Mouse (Mus musculus): ENCODE results near the gene Ss18l1.

DNA sequence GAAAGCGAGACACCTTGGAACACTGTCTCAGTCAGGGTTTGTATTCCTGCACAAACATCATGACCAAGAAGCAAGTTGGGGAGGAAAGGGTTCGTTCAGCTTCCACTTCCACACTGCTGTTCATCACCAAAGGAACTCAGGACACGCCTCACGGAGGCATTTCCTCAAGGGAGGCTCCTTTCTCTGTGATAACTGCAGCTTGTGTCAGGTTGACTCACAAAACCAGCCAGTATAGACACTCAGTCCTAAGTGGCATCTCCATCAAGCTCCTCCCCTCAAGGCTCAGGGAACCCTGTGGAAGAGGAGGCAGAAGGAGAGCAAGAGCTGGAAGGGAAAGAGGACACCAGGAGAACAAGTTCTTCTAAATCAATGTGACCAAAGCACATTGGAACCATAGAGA lies 43.9 kb upstream of the Ss18l1 start:
- TF ChIP-seq MAX (IDR thresholded peaks at IDR 0.05; ENCODE audit: low read depth) (no peak), MYOD1 (IDR thresholded peaks at IDR 0.05; ENCODE audit: control insufficient read depth in 1 of 3, insufficient read length in 2 of 3, low read depth in 2 of 3) (no peak), POLR2A (IDR thresholded peaks at IDR 0.05; ENCODE audit: insufficient read length, low read depth) (no peak), TCF12 (IDR thresholded peaks at IDR 0.05; ENCODE audit: insufficient read depth, poor library complexity, severe bottlenecking) (no peak), E2F4 (IDR thresholded peaks at IDR 0.05; ENCODE audit: insufficient read depth) (no peak), POLR2AphosphoS2 (IDR thresholded peaks at IDR 0.05; ENCODE audit: insufficient read length, low read depth) (no peak)

Data from myocyte (in vitro differentiated cells).